Mouse (Mus musculus) C2C12 (cell line): ENCODE measurements around the gene Ncoa1.

Source experiments
- CTCF ChIP-seq: IDR thresholded peaks from one replicate; pipeline ENCODE4 v1.5.1; 2011; ENCODE audit not compliant: control insufficient read depth, insufficient read depth, insufficient read length
- FOSL1 ChIP-seq: IDR thresholded peaks from one replicate; pipeline ENCODE4 v1.8.0; 2011; ENCODE audit warnings: mild to moderate bottlenecking, low read length; ENCODE audit not compliant: poor library complexity, insufficient read depth, severe bottlenecking

- TF ChIP-seq CTCF (no peak), FOSL1 (no peak)
These were observed 243.1 kb downstream of the Ncoa1 start, which contains the start of the genes Ptrhd1 and Cenpo for GRCm38 (mm10) chr12:4233572-4234508.
